Mouse (Mus musculus): ENCODE data around the gene Fam104a. TPM values are rescaled to one million over a fixed set of nuclear protein-coding genes. Genes with fewer than 3 reads are reported as not detected.
"Not testable (repeated sequence)": the region's sequence is repeated elsewhere in the genome, so short reads cannot be mapped to it uniquely, and the experiment has no call there.

The Fam104a gene
- polyA plus RNA-seq, 1 experiment from 2014 or later: 40.8 TPM

DNA sequence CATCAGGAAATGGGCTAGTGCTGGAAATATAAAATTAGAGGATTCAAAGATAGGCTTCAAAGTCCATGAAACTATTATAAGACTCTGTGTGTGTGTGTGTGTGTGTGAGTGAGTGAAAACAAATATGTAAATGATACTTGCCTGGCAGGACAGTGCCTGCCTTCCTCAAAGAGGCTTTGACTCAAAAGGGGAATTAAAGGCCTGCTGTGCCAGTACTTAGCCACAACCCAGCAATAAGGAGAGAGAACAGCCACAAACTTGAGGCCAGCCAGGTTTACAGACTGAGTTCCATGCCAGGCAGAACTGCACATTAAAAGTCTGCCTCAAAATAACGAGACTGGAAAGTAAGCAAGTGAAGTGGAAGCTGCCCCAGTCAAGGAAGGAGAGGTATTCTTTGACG lies 7.1 kb downstream of the Fam104a start:
- Histone ChIP-seq H3K36me3 (peaks cover 46% of the 10 kb centered on the region), H3K9ac (no peak overlapping the region), H3K27ac (replicated peaks) (no peak overlapping the region), H3K27me3 (no peaks in the 10 kb centered on the region), H3K4me3 (no peak overlapping the region), H3K4me1 (replicated peaks) (peaks cover 30% of the 10 kb centered on the region), H3K9me3 (no peaks in the 10 kb centered on the region), H3K4me2 (no peak overlapping the region)
- ATAC-seq (ENCODE audit: low read depth): no peak
- 89% methylated on average over 2 of the region's 2 CpGs for WGBS

DNA sequence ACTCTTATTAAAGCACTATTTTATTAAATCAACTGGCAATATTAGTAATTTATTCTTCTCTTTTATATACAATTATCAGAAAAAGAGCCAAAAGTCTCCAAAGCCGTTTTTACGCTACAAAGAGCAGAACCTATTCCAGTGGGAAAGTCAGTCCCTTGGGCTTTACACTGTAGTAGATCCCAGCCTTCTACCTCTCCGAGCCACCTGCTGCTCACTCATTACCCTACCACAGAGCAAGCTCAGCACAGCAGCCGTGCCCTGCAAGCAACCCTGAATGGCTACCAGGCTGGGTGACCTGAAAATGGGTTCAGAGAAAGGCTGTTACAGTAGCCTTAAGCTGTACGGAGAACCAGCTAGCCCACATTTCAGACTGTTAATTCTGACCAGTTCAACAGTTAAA lies 9.4 kb downstream of the Fam104a start:
- Histone ChIP-seq H3K27me3 (no peaks in the 10 kb centered on the region), H3K36me3 (peaks cover 63% of the 10 kb centered on the region)

DNA sequence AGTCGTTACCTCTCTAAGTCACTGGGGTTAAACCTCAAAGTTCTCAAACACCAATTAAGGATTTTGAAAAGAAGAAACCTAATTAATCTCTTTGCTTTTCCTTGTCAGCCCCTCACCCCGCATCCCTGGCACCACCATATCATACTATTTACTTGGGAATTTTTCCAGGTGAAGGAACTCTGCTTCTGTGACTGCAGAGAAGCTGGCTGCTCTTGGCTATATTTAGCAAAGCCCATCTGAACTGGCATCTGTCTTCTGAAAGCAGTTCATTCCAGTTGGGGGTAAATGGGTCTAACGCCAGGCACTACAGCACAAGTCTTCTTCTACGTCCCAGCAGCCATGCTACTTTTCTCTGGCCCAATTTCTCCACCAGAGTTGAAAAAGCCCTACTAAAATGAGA lies 10.3 kb downstream of the Fam104a start:
- H3K36me3 ChIP-seq: peaks cover 66% of the 10 kb centered on the region
- no peak overlapping the region for H3K9ac ChIP-seq
- 88% methylated on average over 4 of the region's 4 CpGs for WGBS
- H3K4me3 ChIP-seq: no peak overlapping the region
- no peaks in the 10 kb centered on the region for H3K27me3 ChIP-seq
- no peak overlapping the region for H3K27ac ChIP-seq (replicated peaks)
- peaks cover 10% of the 10 kb centered on the region; the same call in 1 of the 2 replicates for H3K4me1 ChIP-seq (replicated peaks)
- no peak for ATAC-seq (ENCODE audit: low read depth)
- H3K4me2 ChIP-seq: no peak overlapping the region
- H3K9me3 ChIP-seq: no peaks in the 10 kb centered on the region

More for the DNA sequence above, 9.4 kb downstream of the Fam104a start:
- Histone ChIP-seq H3K4me3 (no peak overlapping the region), H3K4me2 (no peak overlapping the region), H3K9ac (no peak overlapping the region), H3K4me1 (replicated peaks) (peaks cover 15% of the 10 kb centered on the region; the same call in 1 of the 2 replicates), H3K9me3 (no peaks in the 10 kb centered on the region), H3K27ac (replicated peaks) (no peak overlapping the region)
- ATAC-seq (ENCODE audit: low read depth): no peak
- 86% methylated on average over 5 of the region's 5 CpGs for WGBS

DNA sequence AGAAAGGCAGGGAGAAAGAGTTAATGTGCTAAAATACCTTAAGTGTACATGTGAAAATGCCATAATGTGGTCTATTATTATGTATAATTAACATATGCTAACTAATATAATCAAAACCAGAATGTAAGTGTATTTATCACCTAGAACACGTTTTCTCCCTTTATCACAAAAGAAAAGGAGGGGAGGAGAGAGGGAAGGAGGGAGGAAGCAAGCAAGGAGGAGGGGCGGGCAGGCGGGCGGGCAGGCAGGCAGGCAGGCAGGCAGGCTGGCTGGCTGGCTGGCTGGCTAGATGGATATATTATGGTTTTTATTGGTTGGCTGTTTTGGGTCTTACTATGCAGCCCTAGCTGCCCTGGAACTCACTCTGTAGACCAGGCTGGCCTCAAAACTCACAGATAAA lies 14.2 kb downstream of the Fam104a start:
- H3K27me3 ChIP-seq: no peaks in the 10 kb centered on the region

DNA sequence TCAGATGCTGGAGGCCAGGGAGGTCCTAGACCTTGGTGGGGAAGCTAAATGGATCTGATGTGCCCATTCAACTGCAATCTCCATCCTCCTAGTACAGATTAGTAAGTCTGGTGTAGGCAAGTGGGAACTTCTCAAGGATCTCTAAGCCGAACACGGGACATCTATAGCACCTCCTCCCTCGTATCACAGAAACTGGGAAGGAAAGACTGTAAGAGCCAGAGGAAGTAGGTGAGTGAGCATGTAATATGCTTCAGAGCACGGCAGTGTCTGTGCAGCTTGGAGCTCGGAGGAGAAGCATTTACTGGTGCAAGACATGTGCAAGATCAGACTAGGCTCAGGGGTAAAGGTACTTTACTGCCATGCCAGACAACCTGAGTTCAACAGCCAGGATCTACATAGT lies 15.1 kb downstream of the Fam104a start:
- WGBS: 90% methylated on average over 5 of the region's 5 CpGs
- no peak overlapping the region for H3K4me2 ChIP-seq
- H3K27me3 ChIP-seq: no peaks in the 10 kb centered on the region
- peaks cover 13% of the 10 kb centered on the region; the same call in 1 of the 2 replicates for H3K4me1 ChIP-seq (replicated peaks)
- no peak for ATAC-seq (ENCODE audit: low read depth)
- no peaks in the 10 kb centered on the region for H3K9me3 ChIP-seq
- peaks cover 49% of the 10 kb centered on the region for H3K36me3 ChIP-seq
- H3K27ac ChIP-seq (replicated peaks): no peak overlapping the region
- H3K4me3 ChIP-seq: no peak overlapping the region
- no peak overlapping the region for H3K9ac ChIP-seq

More for the DNA sequence above, 14.2 kb downstream of the Fam104a start:
- Histone ChIP-seq H3K9ac (no peak overlapping the region), H3K9me3 (no peaks in the 10 kb centered on the region), H3K4me1 (replicated peaks) (peaks cover 13% of the 10 kb centered on the region; the same call in 1 of the 2 replicates), H3K36me3 (peaks cover 51% of the 10 kb centered on the region), H3K27ac (replicated peaks) (no peak overlapping the region), H3K4me3 (no peak overlapping the region), H3K4me2 (no peak overlapping the region)
- no peak for ATAC-seq (ENCODE audit: low read depth)
- WGBS: 38% methylated on average over 1 of the region's 4 CpGs

DNA sequence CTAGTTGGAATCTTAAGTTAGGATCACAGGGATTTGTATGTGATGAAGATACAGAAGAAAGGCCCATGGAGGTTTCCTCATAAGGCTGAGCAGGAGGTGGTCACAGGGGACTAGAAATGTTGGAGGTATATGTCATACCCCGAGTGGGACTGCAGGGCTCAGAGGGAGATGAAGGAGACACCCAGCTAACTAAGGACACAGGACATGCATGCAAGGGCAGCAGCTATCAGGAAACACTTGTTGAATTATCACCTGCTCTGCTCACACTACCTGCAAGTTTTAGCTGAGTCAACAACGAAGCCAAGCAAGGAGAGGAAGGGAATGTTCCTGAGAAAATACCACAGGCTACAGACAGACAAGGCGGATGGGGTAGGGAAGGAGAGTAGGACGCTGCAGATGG lies 16.3 kb downstream of the Fam104a start:
- Histone ChIP-seq H3K27me3 (no peaks in the 10 kb centered on the region), H3K4me2 (no peak overlapping the region), H3K27ac (replicated peaks) (0 out of 2 replicates have a peak overlapping the region, but pooled peaks have one; percentile 28), H3K4me1 (replicated peaks) (peaks cover 13% of the 10 kb centered on the region; the same call in 1 of the 2 replicates), H3K9ac (no peak overlapping the region), H3K36me3 (peaks cover 48% of the 10 kb centered on the region), H3K4me3 (no peak overlapping the region), H3K9me3 (no peaks in the 10 kb centered on the region)
- WGBS: 89% methylated on average over 4 of the region's 4 CpGs
- ATAC-seq (ENCODE audit: low read depth): no peak

DNA sequence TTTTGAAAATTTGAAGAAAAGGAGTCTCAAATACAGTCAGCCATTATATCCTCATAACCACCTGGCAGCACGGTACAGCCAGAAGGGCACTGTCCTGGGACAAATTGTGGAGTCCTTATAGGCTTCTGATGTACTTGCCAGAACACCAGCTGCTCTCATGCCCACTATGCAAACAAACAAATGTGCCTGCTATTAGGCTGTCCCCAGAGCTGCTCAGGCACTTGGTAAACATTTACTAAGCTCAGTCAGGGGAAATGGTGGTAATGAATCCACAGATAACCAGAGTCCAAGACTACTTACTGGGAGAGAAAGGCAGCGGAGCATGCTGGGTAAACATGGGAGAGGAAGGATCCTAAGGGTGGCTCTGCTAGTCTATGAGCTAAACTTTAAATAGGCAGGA lies 16.8 kb downstream of the Fam104a start:
- H3K4me1 ChIP-seq (replicated peaks): peaks cover 13% of the 10 kb centered on the region; the same call in 1 of the 2 replicates
- H3K36me3 ChIP-seq: peaks cover 50% of the 10 kb centered on the region
- no peak overlapping the region for H3K9ac ChIP-seq
- H3K9me3 ChIP-seq: no peaks in the 10 kb centered on the region
- no peaks in the 10 kb centered on the region for H3K27me3 ChIP-seq
- H3K27ac ChIP-seq (replicated peaks): 0 out of 2 replicates have a peak overlapping the region, but pooled peaks have one; percentile 28
- H3K4me2 ChIP-seq: no peak overlapping the region
- 64% methylated on average over 2 of the region's 2 CpGs for WGBS
- H3K4me3 ChIP-seq: no peak overlapping the region
- no peak; the same call in 1 of the 2 replicates for ATAC-seq (ENCODE audit: low read depth)

DNA sequence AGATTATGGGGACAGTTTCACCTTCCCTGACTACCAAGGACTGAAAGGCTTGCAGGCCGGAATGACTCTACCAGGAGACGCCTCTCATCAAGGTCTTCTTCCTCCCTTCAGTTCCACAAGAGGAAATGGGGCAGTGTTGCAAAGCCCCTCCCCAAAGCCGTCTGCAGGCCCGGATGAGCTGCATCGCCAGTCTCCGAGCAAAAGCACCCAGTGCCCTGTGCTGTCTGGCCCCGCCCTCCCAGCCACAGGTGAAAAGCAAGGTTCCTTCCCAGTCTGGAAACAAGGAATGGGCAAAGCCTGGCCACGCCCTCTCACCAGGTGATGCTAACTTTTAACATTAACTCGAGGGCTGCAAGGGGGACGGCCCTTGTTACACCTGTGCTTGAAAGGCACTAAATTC lies 17.3 kb downstream of the Fam104a start:
- Histone ChIP-seq H3K9ac (no peak overlapping the region), H3K36me3 (peaks cover 50% of the 10 kb centered on the region), H3K4me1 (replicated peaks) (peaks cover 13% of the 10 kb centered on the region; the same call in 1 of the 2 replicates), H3K4me3 (no peak overlapping the region), H3K4me2 (no peak overlapping the region), H3K9me3 (no peaks in the 10 kb centered on the region), H3K27me3 (no peaks in the 10 kb centered on the region), H3K27ac (replicated peaks) (0 out of 2 replicates have a peak overlapping the region, but pooled peaks have one; percentile 28)
- WGBS: 67% methylated on average over 10 of the region's 10 CpGs
- ATAC-seq (ENCODE audit: low read depth): no peak

DNA sequence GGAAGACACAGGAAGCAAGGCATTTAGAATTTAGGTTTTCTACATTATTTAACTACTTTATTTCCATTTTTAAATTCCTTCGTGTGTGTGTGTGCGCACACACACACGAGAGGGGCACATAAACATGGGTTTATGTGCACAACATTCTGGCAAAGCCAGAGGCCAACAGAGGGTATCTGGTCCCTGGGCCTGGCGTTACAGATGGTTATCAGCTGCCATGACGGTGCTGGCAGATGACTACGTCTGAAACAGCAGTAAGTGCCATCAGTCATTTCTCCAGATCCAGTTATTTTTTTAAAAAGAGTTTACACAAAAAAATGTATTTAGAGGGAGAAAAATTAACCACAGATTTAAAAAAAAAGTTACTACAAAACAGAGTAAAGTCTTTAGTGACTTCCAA lies 17.8 kb downstream of the Fam104a start:
- Histone ChIP-seq H3K9ac (no peak overlapping the region), H3K9me3 (no peaks in the 10 kb centered on the region), H3K4me3 (no peak overlapping the region), H3K4me1 (replicated peaks) (peaks cover 13% of the 10 kb centered on the region; the same call in 1 of the 2 replicates), H3K4me2 (no peak overlapping the region), H3K36me3 (peaks cover 50% of the 10 kb centered on the region), H3K27ac (replicated peaks) (no peak overlapping the region), H3K27me3 (no peaks in the 10 kb centered on the region)
- 87% methylated on average over 6 of the region's 6 CpGs for WGBS
- no peak for ATAC-seq (ENCODE audit: low read depth)

DNA sequence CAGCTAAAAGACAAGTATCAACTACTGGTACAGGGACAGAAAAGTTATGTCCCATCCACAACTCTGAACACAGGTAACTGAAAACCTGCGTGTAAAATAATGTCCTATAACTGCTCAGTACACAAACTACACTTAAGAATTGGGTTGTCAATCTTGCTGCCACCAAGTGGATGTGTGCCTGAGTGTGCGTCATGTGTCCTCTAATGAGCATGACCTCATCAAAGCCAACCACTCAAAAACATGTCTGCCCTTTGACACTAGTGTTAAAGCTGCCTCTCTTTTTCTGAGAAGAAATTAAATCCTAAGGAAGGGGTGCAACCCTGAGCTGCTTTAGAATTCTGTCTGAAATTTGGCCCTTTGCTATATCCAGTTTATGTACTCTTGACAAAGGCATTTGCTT lies 19.7 kb downstream of the Fam104a start:
- no peak for ATAC-seq (ENCODE audit: low read depth)
- peaks cover 59% of the 10 kb centered on the region for H3K36me3 ChIP-seq
- WGBS: 64% methylated on average over 2 of the region's 2 CpGs

DNA sequence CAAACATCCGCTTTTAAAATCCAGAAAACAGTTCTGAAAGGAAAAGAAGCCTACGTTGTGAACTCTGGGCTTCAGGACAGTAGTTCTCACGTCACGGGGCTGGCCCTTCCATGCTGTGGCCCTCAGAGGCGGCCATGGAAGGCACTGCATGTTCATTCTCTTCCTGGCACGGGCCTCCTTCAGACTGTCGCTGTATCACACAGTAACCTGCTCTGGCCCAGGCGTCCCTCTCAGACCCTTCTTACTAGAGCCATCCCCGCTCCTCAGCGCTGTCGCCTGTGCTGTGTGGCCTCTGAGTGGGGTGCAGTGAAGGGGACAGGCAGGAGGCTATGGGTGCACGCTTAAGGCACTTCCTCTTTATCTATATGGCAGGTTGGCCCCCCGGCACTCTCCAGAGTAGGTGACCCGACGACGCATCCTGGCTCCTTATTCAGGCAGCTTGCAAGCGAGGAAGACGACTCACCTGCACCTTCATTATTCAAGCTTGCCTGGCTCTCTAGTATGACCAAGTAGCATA lies 22.1 kb downstream of the Fam104a start:
- no peak for ATAC-seq (ENCODE audit: low read depth)
- H3K36me3 ChIP-seq: peaks cover 75% of the 10 kb centered on the region

More for the DNA sequence above, 19.7 kb downstream of the Fam104a start:
- H3K9me3 ChIP-seq: no peaks in the 10 kb centered on the region
- peaks cover 13% of the 10 kb centered on the region; the same call in 1 of the 2 replicates for H3K4me1 ChIP-seq (replicated peaks)
- H3K4me2 ChIP-seq: no peak overlapping the region
- no peak overlapping the region for H3K9ac ChIP-seq
- H3K27ac ChIP-seq (replicated peaks): no peak overlapping the region
- H3K4me3 ChIP-seq: no peak overlapping the region
- no peaks in the 10 kb centered on the region for H3K27me3 ChIP-seq

DNA sequence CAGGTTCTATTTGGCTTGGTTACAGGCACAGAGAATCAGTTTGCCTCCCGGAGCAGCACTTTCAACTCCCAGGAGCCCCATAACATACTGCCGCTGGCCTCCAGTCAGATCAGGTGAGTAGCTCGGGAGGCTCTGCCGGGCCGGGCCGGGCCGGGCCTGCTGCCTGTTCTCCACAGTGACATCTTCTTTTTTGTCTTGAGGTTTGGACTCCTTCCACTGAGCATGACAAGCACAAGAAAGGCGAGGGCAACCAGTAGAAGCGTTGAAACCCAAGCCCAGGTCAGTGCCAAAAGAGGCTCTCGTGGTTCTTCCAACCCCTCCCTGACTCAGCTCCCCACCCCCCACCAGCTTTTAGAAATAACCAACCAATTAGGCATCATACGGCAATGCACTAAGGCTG lies 23.0 kb downstream of the Fam104a start:
- 86% methylated on average over 11 of the region's 11 CpGs for WGBS
- H3K27me3 ChIP-seq: no peaks in the 10 kb centered on the region
- H3K4me2 ChIP-seq: no peak overlapping the region
- H3K4me1 ChIP-seq (replicated peaks): peaks cover 17% of the 10 kb centered on the region
- no peaks in the 10 kb centered on the region for H3K9me3 ChIP-seq
- no peak overlapping the region for H3K9ac ChIP-seq
- H3K27ac ChIP-seq (replicated peaks): no peak overlapping the region
- no peak overlapping the region for H3K4me3 ChIP-seq
- ATAC-seq (ENCODE audit: low read depth): no peak
- H3K36me3 ChIP-seq: peaks cover 84% of the 10 kb centered on the region

More for the DNA sequence above, 22.1 kb downstream of the Fam104a start:
- Histone ChIP-seq H3K9ac (no peak overlapping the region), H3K4me3 (no peak overlapping the region), H3K9me3 (no peaks in the 10 kb centered on the region), H3K27ac (replicated peaks) (no peak overlapping the region), H3K4me1 (replicated peaks) (peaks cover 13% of the 10 kb centered on the region), H3K4me2 (no peak overlapping the region), H3K27me3 (no peaks in the 10 kb centered on the region)
- 92% methylated on average over 18 of the region's 18 CpGs for WGBS

DNA sequence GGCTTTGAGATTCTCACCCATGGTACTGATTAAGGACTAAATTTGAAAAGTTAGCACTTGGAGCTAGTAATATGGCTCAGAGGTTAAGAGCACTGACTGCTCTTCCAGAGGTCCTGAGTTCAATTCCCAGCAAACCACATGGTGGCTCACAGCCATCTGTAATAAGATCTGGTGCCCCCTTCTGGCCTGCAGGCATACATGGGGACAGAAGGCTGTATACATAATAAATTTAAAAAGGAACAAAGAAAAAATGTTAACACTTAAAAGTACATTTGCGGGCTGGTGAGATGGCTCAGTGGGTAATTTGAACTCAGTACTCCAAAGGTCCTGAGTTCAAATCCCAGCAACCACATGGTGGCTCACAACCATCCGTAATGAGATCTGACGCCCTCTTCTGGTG lies 23.7 kb downstream of the Fam104a start:
- ATAC-seq (ENCODE audit: low read depth); H3K27me3 ChIP-seq; H3K4me3 ChIP-seq; H3K4me2 ChIP-seq; H3K27ac ChIP-seq (replicated peaks); H3K9ac ChIP-seq; H3K9me3 ChIP-seq: not testable (repeated sequence)
- peaks cover 17% of the 10 kb centered on the region for H3K4me1 ChIP-seq (replicated peaks)
- WGBS: 92% methylated on average over 3 of the region's 3 CpGs
- peaks cover 92% of the 10 kb centered on the region for H3K36me3 ChIP-seq
